Mouse (Mus musculus): ENCODE measurements around the gene Antxr2. TPM values are rescaled to one million over a fixed set of nuclear protein-coding genes. Genes with fewer than 3 reads are reported as not detected.

Gene Antxr2
- total RNA-seq, 2 experiments from 2014 or later: 8.1 to 12.1 TPM

DNA sequence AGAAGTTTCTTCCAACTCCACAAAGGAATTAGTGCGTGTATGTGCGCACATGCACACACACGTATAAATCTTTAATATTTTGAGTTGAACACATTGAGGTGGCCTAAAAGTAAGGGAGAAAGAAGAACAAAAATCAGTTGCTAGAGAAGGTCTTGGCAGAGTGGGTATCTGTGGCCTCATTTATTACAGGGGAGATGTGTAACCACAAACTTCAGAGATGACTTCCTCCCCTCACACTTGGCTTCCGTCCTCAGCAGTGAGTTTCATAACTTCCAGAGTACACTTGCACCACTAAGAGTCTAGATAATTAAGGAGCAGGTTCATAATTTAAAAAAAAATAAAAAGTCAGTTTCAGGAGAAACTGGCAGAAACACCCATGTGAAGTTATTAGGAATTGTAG is 84.6 kb downstream of the Antxr2 start:
- Histone ChIP-seq H3K4me3 (no peak overlapping the region), H3K27ac (no peak overlapping the region)
- DNase-seq: no peak
- TF ChIP-seq CTCF (IDR thresholded peaks at IDR 0.05): no peak
- intact Hi-C loops (cut with DNase I): no loop called here

DNA sequence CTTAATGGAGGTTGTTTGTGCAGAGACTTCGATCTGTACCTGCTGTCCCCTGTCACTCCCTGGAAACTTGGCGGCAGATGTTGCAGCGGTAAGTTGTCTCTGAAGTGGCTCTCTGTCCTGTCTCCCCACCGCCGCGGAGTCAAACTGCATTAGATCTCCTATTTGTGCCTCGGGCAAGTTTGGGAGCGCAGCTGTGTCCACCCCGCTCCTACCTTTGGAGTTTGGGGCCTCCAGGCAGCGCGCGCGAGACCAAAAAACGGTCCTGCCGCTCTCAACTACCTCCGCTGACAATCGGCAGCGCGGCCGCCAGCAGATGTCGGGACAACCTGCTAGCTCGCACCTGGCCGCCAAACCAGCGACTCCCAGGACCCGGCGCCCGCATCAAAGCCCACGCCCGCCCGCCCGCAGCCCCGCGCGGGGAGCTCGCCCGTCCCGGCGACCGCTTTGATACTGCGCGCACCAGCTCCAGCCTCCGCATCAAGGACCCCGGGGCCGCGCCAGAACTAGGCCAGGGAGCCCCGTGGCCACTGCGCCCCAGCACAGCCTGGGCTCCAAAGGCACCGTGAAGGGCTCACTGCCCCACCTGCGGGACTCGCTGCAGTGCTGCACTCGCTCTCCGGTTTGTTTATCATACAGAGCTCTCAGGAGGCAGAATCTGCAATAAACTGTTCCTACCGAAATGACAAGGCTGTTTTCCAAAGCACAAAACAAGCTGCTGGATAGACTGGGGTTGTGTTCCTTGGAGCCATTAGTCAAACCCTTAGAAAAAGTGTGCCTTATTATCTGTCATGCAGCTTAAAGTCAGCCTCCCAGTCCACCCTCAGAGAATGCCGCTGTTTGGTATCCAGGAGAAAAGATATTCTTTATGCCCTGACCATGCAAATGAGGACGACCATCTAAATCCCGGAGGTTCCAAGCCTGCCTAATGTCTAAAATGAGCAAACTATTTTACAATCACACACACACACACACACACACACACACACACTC is 95.4 kb downstream of the Antxr2 start:
- Histone ChIP-seq H3K4me3 (peak overlapping the region; percentile 68), H3K27ac (peak overlapping the region; percentile 53)
- DNase-seq: peak; percentile 44
- intact Hi-C loops (cut with DNase I): no loop called here
- TF ChIP-seq CTCF (IDR thresholded peaks at IDR 0.05): peak; percentile 33

DNA sequence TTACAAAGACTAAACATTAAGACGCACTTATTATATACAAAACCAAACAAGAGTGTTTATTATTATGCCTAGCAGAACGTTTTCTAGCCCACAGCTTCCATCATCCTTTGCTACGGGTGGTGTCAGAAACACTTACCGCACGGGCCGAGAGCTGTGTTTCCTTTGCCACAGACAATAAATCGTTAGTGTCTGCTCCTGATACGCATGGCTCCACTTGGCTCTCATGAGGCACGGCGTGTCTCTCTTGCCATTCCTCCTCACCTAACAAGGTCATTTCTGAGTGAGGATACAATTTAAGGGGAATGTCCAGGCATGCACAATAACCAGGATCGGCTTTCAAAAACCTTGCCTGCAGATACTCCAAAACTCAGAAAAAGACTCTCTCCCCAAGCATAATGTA is 113.2 kb downstream of the Antxr2 start:
- Histone ChIP-seq H3K4me3 (no peak overlapping the region), H3K27ac (no peak overlapping the region)
- DNase-seq: no peak
- no peak for TF ChIP-seq CTCF (IDR thresholded peaks at IDR 0.05)
- intact Hi-C loops (cut with DNase I): no loop called here

DNA sequence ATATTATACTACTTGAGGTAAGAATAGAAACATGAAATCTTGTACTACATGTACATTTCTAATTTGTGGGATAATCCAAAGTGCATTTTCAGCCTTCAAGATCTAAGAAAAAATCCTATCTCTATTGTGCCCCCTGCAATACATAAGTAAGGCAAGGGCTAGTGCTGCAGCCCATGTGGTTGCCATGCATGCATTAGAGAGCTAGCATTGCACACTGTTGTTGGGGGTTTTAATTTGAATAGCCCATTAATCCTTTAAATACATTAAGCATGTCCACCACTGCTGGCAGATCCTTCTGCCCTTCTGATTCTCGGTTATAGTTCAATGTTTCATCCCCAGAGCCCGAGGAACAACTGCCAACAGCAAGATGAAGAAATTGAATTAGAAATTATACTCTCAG is 116.0 kb downstream of the Antxr2 start:
- no peak overlapping the region for H3K27ac ChIP-seq
- no peak for DNase-seq
- intact Hi-C loops (cut with DNase I): no loop called here
- H3K4me3 ChIP-seq: no peak overlapping the region
- TF ChIP-seq CTCF (IDR thresholded peaks at IDR 0.05): no peak

DNA sequence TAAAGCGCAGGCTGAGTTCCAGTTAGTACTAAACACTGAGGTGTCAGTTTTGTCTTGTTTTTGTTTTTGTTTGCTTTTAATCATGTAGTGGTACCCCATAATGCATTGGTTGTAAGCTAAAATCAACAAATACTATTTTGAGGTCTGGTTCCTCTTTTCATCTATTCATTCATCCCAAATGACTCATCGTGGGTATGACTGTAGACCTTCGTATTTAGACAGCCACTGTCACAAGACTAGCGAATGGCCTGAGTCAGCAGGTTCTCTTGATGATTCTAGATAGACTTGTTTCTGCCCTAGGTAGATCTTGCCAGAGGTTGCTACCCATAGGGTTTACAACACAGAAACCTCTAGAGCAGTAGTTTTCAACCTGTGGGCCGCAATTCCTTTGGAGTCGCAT is 116.9 kb downstream of the Antxr2 start:
- no peak overlapping the region for H3K4me3 ChIP-seq
- no peak for TF ChIP-seq CTCF (IDR thresholded peaks at IDR 0.05)
- H3K27ac ChIP-seq: no peak overlapping the region
- intact Hi-C loops (cut with DNase I): no loop called here
- DNase-seq: no peak

DNA sequence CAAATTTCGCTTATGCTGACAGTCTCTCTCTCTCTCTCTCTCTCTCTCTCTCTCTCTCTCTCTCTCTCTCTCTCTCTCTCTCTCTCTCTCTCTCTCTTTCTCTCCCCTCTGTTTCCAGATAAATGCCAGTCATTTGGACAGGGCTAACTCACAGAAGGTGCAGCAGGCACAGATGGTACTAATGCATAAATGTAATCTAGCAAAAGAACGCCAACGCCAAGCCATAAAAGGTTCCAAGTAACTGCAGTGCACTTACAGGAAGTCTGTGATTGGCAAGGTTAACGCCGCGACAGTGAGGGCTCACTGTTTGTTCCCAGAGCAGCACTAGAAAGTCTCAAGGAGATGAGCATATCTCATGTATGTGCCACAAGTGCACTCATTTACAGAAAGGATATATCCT is 123.4 kb downstream of the Antxr2 start:
- no peak for DNase-seq
- no peak for TF ChIP-seq CTCF (IDR thresholded peaks at IDR 0.05)
- no peak overlapping the region for H3K27ac ChIP-seq
- intact Hi-C loops (cut with DNase I): no loop called here
- no peak overlapping the region for H3K4me3 ChIP-seq

DNA sequence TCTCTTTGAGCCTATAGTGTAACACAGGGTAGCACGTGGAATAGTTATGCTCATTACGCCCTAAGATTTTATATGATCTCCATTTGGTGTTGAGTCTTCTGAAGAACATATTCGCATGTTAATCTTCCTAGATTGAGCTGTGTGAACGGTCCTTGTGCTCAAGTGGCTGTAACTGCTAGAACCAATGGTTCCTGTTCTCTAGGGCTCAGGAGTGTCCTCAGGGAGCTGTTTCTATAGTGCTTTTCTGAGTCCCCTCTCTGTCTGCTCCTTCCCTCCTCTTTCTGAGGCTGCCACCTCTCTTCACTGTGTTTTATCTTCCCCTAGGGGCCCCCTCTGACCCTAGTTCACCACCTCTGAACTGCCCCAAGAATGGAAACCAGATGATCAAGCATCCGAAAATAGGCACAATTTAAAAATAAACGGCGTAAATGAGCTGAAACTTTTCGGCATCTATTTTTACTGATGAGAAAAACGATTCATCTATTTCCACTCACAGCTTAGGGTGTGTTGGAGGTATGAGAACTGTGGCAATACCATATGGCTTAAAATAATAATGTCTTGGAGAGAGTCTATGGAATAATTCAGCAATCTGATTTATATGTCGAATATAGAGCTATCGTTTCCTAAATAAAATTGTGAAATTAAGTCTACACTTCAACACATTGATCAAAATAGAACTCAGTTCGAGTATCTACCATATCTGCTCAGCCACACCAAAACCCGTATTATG is 124.1 kb downstream of the Antxr2 start:
- no peak for TF ChIP-seq CTCF (IDR thresholded peaks at IDR 0.05)

DNA sequence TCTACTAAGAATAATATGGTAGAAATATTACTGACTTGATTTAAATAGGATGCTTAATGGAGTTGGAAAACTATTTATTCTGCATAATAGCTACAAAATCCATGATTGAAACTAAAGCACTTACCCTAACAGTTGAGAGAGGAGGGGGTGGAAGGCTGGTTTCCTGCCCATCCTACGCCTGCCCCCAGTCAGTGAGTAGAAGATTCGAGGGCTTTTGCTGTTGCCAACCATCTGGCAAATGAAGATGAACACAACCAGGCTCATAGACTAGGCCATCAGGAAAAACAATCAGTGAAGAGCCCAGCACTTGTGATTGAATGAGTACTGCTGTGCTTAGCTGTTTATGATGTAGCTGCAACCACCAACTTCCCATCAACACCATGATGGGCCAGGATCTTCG is 125.0 kb downstream of the Antxr2 start:
- no peak for DNase-seq
- TF ChIP-seq CTCF (IDR thresholded peaks at IDR 0.05): no peak
- Histone ChIP-seq H3K4me3 (no peak overlapping the region), H3K27ac (no peak overlapping the region)
- intact Hi-C loops (cut with DNase I): no loop called here

More for the DNA sequence above, 124.1 kb downstream of the Antxr2 start:
- DNase-seq: no peak
- no peak overlapping the region for H3K27ac ChIP-seq
- no peak overlapping the region for H3K4me3 ChIP-seq
- intact Hi-C loops (cut with DNase I): no loop called here

DNA sequence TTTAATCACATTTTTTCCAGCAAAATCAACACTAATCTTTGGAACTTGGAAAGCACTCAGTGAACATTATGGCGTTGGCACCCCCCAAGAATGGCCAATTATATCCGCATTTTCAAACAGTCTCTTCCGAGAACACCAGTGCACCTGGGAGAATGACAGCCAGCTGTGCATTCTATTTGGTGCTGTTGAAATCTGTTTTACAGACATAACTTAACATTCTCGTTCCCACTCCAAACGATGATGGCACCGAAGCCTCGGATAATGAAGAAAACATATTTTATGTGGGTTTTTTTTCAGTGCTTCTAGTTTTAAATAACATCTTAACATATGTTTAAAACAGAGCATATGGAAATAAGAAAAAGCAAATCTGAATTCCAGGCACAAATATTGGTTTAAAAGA is 129.7 kb downstream of the Antxr2 start:
- Histone ChIP-seq H3K27ac (no peak overlapping the region), H3K4me3 (no peak overlapping the region)
- DNase-seq: no peak
- TF ChIP-seq CTCF (IDR thresholded peaks at IDR 0.05): no peak
- intact Hi-C loops (cut with DNase I): no loop called here

DNA sequence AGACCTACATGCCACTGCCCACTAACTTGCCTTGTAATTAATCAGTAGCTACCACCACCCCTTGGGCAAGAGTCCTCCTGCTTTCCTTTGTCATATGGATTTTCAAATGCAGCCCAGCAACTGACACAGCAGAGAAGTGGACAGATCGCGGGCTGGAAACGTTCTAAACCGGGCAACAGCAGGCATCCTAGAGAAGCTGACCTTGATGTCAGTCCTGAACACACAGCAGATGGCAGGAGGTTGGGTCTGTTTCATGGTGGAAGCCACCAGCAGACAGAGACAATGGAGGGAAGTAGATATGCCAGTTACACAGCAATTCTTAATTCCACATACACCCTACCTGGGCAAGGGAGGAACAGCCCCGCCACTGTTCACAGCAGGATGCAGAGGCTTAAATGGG is 131.5 kb downstream of the Antxr2 start:
- Histone ChIP-seq H3K27ac (no peak overlapping the region), H3K4me3 (no peak overlapping the region)
- no peak for DNase-seq
- no peak for TF ChIP-seq CTCF (IDR thresholded peaks at IDR 0.05)
- intact Hi-C loops (cut with DNase I): no loop called here

DNA sequence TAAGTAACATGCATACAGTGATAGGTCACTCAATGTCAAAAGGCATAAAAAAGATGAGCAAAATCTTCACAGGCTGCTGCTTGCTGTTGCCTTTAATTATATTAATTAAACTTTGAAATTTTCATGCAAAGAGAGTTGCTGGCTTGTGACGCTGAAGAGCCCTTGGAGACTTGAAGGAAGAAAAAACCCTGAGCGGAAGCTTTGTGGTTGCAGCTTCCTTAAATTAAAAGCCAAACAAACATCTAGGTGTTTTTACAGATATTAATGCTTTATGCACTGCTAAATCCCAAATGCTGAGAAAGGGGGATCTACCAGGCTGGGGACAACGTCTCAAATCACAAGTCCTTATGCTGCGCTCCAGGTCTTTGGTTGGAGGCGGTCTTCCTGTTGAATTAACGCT is 145.4 kb downstream of the Antxr2 start:
- no peak for DNase-seq
- Histone ChIP-seq H3K27ac (no peak overlapping the region), H3K4me3 (no peak overlapping the region)
- intact Hi-C loops (cut with DNase I): no loop called here
- no peak for TF ChIP-seq CTCF (IDR thresholded peaks at IDR 0.05)

DNA sequence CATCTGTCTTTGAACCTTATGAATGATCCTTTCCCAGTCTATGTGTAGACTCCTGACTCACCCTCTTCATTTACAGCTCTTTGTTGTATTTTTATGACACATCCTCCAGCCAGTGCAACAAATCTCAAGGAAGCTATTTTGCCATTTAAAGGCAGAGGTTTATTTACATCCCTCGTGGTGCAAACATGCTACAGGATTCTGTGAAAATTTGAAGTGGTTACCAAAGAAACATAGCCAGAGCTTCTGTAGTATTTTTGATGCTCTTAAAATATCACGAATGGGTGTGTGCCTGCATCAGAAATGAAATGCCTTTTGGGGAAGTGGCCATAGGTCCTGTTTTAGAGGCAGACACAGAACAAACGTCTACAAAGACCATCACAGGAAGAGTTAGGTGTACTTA is 146.7 kb downstream of the Antxr2 start:
- H3K4me3 ChIP-seq: no peak overlapping the region
- no peak for TF ChIP-seq CTCF (IDR thresholded peaks at IDR 0.05)
- H3K27ac ChIP-seq: no peak overlapping the region
- intact Hi-C loops (cut with DNase I): no loop called here
- DNase-seq: no peak

DNA sequence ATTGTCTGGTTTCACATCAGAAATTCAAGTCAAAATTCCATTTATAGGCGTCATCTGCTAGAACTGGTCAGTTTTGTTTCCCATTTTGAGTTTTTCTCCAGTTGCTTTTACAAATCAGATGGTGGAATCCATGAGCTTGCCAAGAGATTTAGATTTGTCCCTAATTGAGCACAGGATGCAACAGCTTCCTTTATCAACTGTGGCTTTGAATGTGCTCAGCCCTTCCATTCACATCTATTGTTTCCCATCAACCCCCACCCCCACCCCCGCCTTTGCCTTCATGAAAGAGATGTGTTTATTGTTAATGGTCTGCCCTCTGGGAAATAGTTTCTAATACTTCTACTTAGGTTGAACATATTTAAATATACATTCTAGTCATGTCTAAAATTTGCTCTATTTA is 149.4 kb downstream of the Antxr2 start:
- Histone ChIP-seq H3K27ac (no peak overlapping the region), H3K4me3 (no peak overlapping the region)
- no peak for TF ChIP-seq CTCF (IDR thresholded peaks at IDR 0.05)
- intact Hi-C loops (cut with DNase I): no loop called here
- DNase-seq: no peak

Measured in gastrocnemius, adult 2 months (tissue).